Mouse (Mus musculus) gastrocnemius, adult 2 months (tissue): ENCODE results near the gene 9330161L09Rik. TPM values are rescaled to one million over a fixed set of nuclear protein-coding genes. Genes with fewer than 3 reads are reported as not detected.

Source experiments
- DNase-seq: peaks from one replicate; pipeline ENCODE4 v3.0.0; 2022
- H3K27ac ChIP-seq: fragments of 200-600 bp; 2 replicates; pipeline ENCODE4 v1.8.1; 2022; ENCODE audit warnings: mild to moderate bottlenecking
- H3K4me3 ChIP-seq: fragments of 200-600 bp; 2 replicates; pipeline ENCODE4 v1.8.1; 2022; ENCODE audit warnings: mild to moderate bottlenecking, moderate library complexity
- CTCF ChIP-seq: fragments of 200-600 bp; IDR thresholded peaks from 2 replicates; pipeline ENCODE4 v1.8.1; 2022; ENCODE audit warnings: antibody characterized with exemption, mild to moderate bottlenecking, moderate library complexity
- intact Hi-C: fragments of 180-260 bp; cut with DNase I; formaldehyde crosslinking; loops from one replicate; pipeline ENCODE4 v1.15.1; 2025
- total RNA-seq, 2 experiments: library from RNA; stranded (reverse); gene quantifications; 2 replicates each; pipeline ENCODE4 v1.2.3; 2021

9330161L09Rik gene
- total RNA-seq, 2 experiments from 2014 or later, result 0.82 to 1.9 TPM

GRCm38 (mm10) chr12:103425729-103426470 is 18.3 kb upstream of the 9330161L09Rik start, which contains the start of gene Ddx24:
Ddx24 (minus strand) TSS chr12:103425830.
- Histone ChIP-seq H3K4me3 (peak within 1 kb of the TSS; percentile 93), H3K27ac (peak within 1 kb of the TSS; percentile 97)
- TF ChIP-seq CTCF, result peak; percentile 98
- intact Hi-C loops, result loop anchor here (1.0 kb wide), 1 partner anchor 66 kb away; no protein-coding TSS in a partner anchor
- peak; percentile 98 for DNase-seq

GRCm38 (mm10) chr12:103425016-103425728 is 17.6 kb upstream of the 9330161L09Rik start:
- H3K4me3 ChIP-seq, result peak overlapping the region; percentile 93
- peak overlapping the region; percentile 97 for H3K27ac ChIP-seq
- TF ChIP-seq CTCF, result no peak
- no peak for DNase-seq
- intact Hi-C loops, result no loop called here

GRCm38 (mm10) chr12:103408144-103408543 is 524 bp upstream of the 9330161L09Rik start:
- Histone ChIP-seq H3K4me3 (no peak overlapping the region), H3K27ac (no peak overlapping the region)
- no peak for TF ChIP-seq CTCF
- no peak for DNase-seq
- intact Hi-C loops, result no loop called here

- H3K27ac ChIP-seq, result no peak overlapping the region
- intact Hi-C loops, result no loop called here
- no peak for DNase-seq
- no peak overlapping the region for H3K4me3 ChIP-seq
- no peak for TF ChIP-seq CTCF
These were observed 3.5 kb downstream of the 9330161L09Rik start for GRCm38 (mm10) chr12:103404131-103404530.

GRCm38 (mm10) chr12:103396751-103397150 is 10.9 kb downstream of the 9330161L09Rik start:
- no peak overlapping the region for H3K4me3 ChIP-seq
- no peak overlapping the region for H3K27ac ChIP-seq
- DNase-seq, result peak; percentile 22
- intact Hi-C loops, result no loop called here
- no peak for TF ChIP-seq CTCF

- no peak overlapping the region for H3K4me3 ChIP-seq
- no peak for TF ChIP-seq CTCF
- no peak for DNase-seq
- intact Hi-C loops, result no loop called here
- no peak overlapping the region for H3K27ac ChIP-seq
These were observed 11.9 kb downstream of the 9330161L09Rik start for GRCm38 (mm10) chr12:103395486-103396275.

GRCm38 (mm10) chr12:103393528-103393927 is 14.1 kb downstream of the 9330161L09Rik start:
- intact Hi-C loops, result no loop called here
- DNase-seq, result no peak
- TF ChIP-seq CTCF, result no peak
- H3K4me3 ChIP-seq, result no peak overlapping the region
- no peak overlapping the region for H3K27ac ChIP-seq

GRCm38 (mm10) chr12:103391098-103391497 is 16.5 kb downstream of the 9330161L09Rik start:
- intact Hi-C loops, result no loop called here
- Histone ChIP-seq H3K27ac (no peak overlapping the region), H3K4me3 (no peak overlapping the region)
- no peak for DNase-seq
- no peak for TF ChIP-seq CTCF

GRCm38 (mm10) chr12:103389982-103390381 is 17.6 kb downstream of the 9330161L09Rik start:
- H3K27ac ChIP-seq, result no peak overlapping the region
- intact Hi-C loops, result no loop called here
- TF ChIP-seq CTCF, result no peak
- no peak for DNase-seq
- H3K4me3 ChIP-seq, result no peak overlapping the region

- H3K27ac ChIP-seq, result peak overlapping the region; percentile 86; the same call in 1 of the 2 replicates
- TF ChIP-seq CTCF, result no peak
- DNase-seq, result no peak
- peak overlapping the region; percentile 75 for H3K4me3 ChIP-seq
- intact Hi-C loops, result no loop called here
These were observed 18.3 kb downstream of the 9330161L09Rik start for GRCm38 (mm10) chr12:103389348-103389727.

- intact Hi-C loops, result no loop called here
- peak within 1 kb of the TSS; percentile 86 for H3K27ac ChIP-seq
- no peak; the same call in 1 of the 2 replicates for TF ChIP-seq CTCF
- DNase-seq, result peak; percentile 97
- peak within 1 kb of the TSS; percentile 75 for H3K4me3 ChIP-seq
These were observed 18.9 kb downstream of the 9330161L09Rik start, which contains the start of gene Otub2 for GRCm38 (mm10) chr12:103388505-103389347. Otub2 (plus strand) TSS chr12:103388682.

- H3K27ac ChIP-seq, result no peak overlapping the region
- intact Hi-C loops, result no loop called here
- no peak overlapping the region for H3K4me3 ChIP-seq
- DNase-seq, result no peak
- no peak for TF ChIP-seq CTCF
These were observed 27.4 kb downstream of the 9330161L09Rik start for GRCm38 (mm10) chr12:103380226-103380625.
